Mouse (Mus musculus): ENCODE data around the gene Shank2.

GRCm38 (mm10) chr7:144373059-144373458 lies 371.3 kb downstream of the Shank2 start:
- no peak for TF ChIP-seq CTCF (IDR thresholded peaks at IDR 0.05; ENCODE audit: low read depth)
- no peak for TF ChIP-seq EP300 (IDR thresholded peaks at IDR 0.05; ENCODE audit: low read depth)

All from liver, postnatal 0 days (tissue).